7 mouse cellular contexts compared by ENCODE assay signal in the genomic region with DNA sequence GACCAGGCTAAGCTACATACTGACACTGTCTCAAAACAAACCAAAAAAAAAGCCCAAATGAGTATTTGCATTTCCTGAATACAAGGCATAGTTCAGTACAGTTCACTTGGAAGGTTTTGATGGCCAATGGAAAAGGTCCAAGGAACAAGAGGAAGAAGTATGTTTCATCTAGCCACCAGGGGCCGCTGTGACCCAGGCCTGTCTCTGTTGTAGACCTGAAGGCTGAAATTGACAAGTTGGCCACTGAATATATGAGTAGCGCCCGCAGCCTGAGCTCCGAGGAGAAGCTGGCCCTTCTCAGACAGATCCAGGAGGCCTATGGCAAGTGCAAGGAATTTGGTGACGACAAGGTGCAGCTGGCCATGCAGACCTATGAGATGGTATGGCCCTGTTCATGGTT. TPM values are rescaled to one million over a fixed set of nuclear protein-coding genes. Genes with fewer than 3 reads are reported as not detected.
A peak's percentile ranks its signal among the peaks of the same experiment; 100 is the strongest.
DNase-seq lines count a peak whose midpoint lies in the region; ATAC-seq and TF ChIP-seq lines count a peak whose summit lies in the region.

No protein-coding gene starts in this region.

- peak; percentile 80 to 91 for DNase-seq in adrenal gland, adult (ENCODE audit: inconsistent age in 2 of 2, low spot score in 1 of 2)
- DNase-seq in cerebellum, postnatal 25 days, result peak; percentile 91 to 94
- peak; percentile 90 for DNase-seq in gastrocnemius, adult 2 months
- DNase-seq in intestine, embryonic 14.5 days (ENCODE audit: low spot score), result peak; percentile 87
- DNase-seq in left cerebral cortex, adult 8-10 months (ENCODE audit: low spot score in 2 of 2), result peak; percentile 45 to 46
- DNase-seq in mesoderm, embryonic 11.5 days (ENCODE audit: low read depth, low spot score), result peak; percentile 85
- peak; percentile 54 for DNase-seq in right cerebral cortex, postnatal 25 days

- H3K27me3 ChIP-seq in intestine, embryonic 14.5 days (replicated peaks; ENCODE audit: control insufficient read depth, insufficient read depth, low read length), result no peaks in the 10 kb centered on the region

- intact Hi-C loops in gastrocnemius, adult 2 months (cut with DNase I), result loop anchor here (1.0 to 5.0 kb wide), 2 partner anchors 38 to 226 kb away; no protein-coding TSS in a partner anchor

- ATAC-seq in intestine, embryonic 14.5 days (replicated peaks; ENCODE audit: low FRiP score, low TSS enrichment, low read depth), result no peak; the same call in 1 of the 2 replicates

- H3K9ac ChIP-seq in intestine, embryonic 14.5 days (ENCODE audit: low read length), result no peak overlapping the region

- H3K4me2 ChIP-seq in intestine, embryonic 14.5 days (ENCODE audit: low read length), result no peak overlapping the region

- H3K27ac ChIP-seq in gastrocnemius, adult 2 months, result no peak overlapping the region
- no peak overlapping the region for H3K27ac ChIP-seq in intestine, embryonic 14.5 days (ENCODE audit: low read depth)

- peaks cover 71% of the 10 kb centered on the region for H3K36me3 ChIP-seq in intestine, embryonic 14.5 days (ENCODE audit: control insufficient read depth, insufficient read depth, low read length)

- H3K4me3 ChIP-seq in gastrocnemius, adult 2 months, result no peak overlapping the region
- H3K4me3 ChIP-seq in intestine, embryonic 14.5 days (ENCODE audit: low read depth, low read length), result no peak overlapping the region

- H3K9me3 ChIP-seq in intestine, embryonic 14.5 days (ENCODE audit: control insufficient read depth, low read length), result no peaks in the 10 kb centered on the region

- no peaks in the 10 kb centered on the region for H3K4me1 ChIP-seq in intestine, embryonic 14.5 days (replicated peaks; ENCODE audit: control insufficient read depth, insufficient read depth, low read length)

- WGBS in intestine, embryonic 14.5 days, result 32% methylated on average over 5 of the region's 5 CpGs

- peak; percentile 90 for TF ChIP-seq CTCF in gastrocnemius, adult 2 months (IDR thresholded peaks at IDR 0.05)

RNA-seq across cellular contexts. Expression of gene Acrbp, which starts 2.8 kb away (rescaled TPM):
- total RNA-seq in gastrocnemius, adult 2 months (2021), result 1 to 10 TPM; 2.4 to 4.5 TPM
- 11.4 and 13.4 TPM in 2 replicates for polyA plus RNA-seq in intestine, embryonic 14.5 days (2014; fragmentation: Nextera tagmentation; extraction: Ambion mirVana)
- total RNA-seq in left cerebral cortex, adult 8-10 months (2022), result 10 to 100 TPM in 2 of 4 experiments, 1 to 10 TPM in 2; 8.6 to 12.1 (median 10.1) TPM

RNA-seq across cellular contexts. Expression of gene Ing4, which starts 7.1 kb away (rescaled TPM):
- 10 to 100 TPM; 26.8 to 28.3 TPM for total RNA-seq in gastrocnemius, adult 2 months (2021)
- polyA plus RNA-seq in intestine, embryonic 14.5 days (2014; fragmentation: Nextera tagmentation; extraction: Ambion mirVana), result 94.4 and 108 TPM in 2 replicates
- 10 to 100 TPM; 52.5 to 59.2 (median 54.2) TPM for total RNA-seq in left cerebral cortex, adult 8-10 months (2022)

RNA-seq across cellular contexts. Expression of gene Lpar5, which starts 21.0 kb away (rescaled TPM):
- not detected for total RNA-seq in gastrocnemius, adult 2 months (2021)
- 2.3 and 3.0 TPM in 2 replicates for polyA plus RNA-seq in intestine, embryonic 14.5 days (2014; fragmentation: Nextera tagmentation; extraction: Ambion mirVana)
- total RNA-seq in left cerebral cortex, adult 8-10 months (2022), result 1 to 10 TPM in 2 of 4 experiments, under 1 TPM in 2; 0.44 to 1.9 (median 0.82) TPM

RNA-seq across cellular contexts. Expression of gene Zfp384, which starts 37.7 kb away (rescaled TPM):
- total RNA-seq in gastrocnemius, adult 2 months (2021), result 10 to 100 TPM; 24.4 to 28.0 TPM
- 9.2 and 10.8 TPM in 2 replicates for polyA plus RNA-seq in intestine, embryonic 14.5 days (2014; fragmentation: Nextera tagmentation; extraction: Ambion mirVana)
- total RNA-seq in left cerebral cortex, adult 8-10 months (2022), result 10 to 100 TPM; 36.8 to 48.5 (median 40.5) TPM

RNA-seq across cellular contexts. Expression of gene Chd4, which starts 49.1 kb away (rescaled TPM):
- 10 to 100 TPM; 68.8 to 71.2 TPM for total RNA-seq in gastrocnemius, adult 2 months (2021)
- polyA plus RNA-seq in intestine, embryonic 14.5 days (2014; fragmentation: Nextera tagmentation; extraction: Ambion mirVana), result 74.2 and 74.8 TPM in 2 replicates
- total RNA-seq in left cerebral cortex, adult 8-10 months (2022), result 100 to 1,000 TPM; 161 to 176 (median 173) TPM
